Mouse (Mus musculus): Measurements from ENCODE around the gene Lnx1.

Gene Lnx1

GRCm38 (mm10) chr5:74694390-74694801 is 8.3 kb downstream of the Lnx1 start:
- DNase-seq: no peak

- DNase-seq: peak; percentile 68
These were observed 8.9 kb downstream of the Lnx1 start for GRCm38 (mm10) chr5:74693836-74694235.

GRCm38 (mm10) chr5:74692411-74693090 is 10.2 kb downstream of the Lnx1 start:
- DNase-seq: no peak

- DNase-seq: no peak
These were observed 13.9 kb downstream of the Lnx1 start for GRCm38 (mm10) chr5:74688822-74689221.

GRCm38 (mm10) chr5:74684944-74685343 is 17.8 kb downstream of the Lnx1 start:
- DNase-seq: no peak

- DNase-seq: no peak
These were observed 18.9 kb downstream of the Lnx1 start for GRCm38 (mm10) chr5:74683832-74684231.

- DNase-seq: no peak
These were observed 20.0 kb downstream of the Lnx1 start for GRCm38 (mm10) chr5:74682735-74683134.

GRCm38 (mm10) chr5:74679631-74680030 is 23.1 kb downstream of the Lnx1 start:
- DNase-seq: no peak

GRCm38 (mm10) chr5:74678693-74679092 is 24.0 kb downstream of the Lnx1 start:
- no peak for DNase-seq

- DNase-seq: peak; percentile 91
These were observed 25.0 kb downstream of the Lnx1 start for GRCm38 (mm10) chr5:74677399-74678338.

GRCm38 (mm10) chr5:74672556-74672955 is 30.2 kb downstream of the Lnx1 start:
- no peak for DNase-seq

- DNase-seq: no peak
These were observed 31.8 kb downstream of the Lnx1 start for GRCm38 (mm10) chr5:74670877-74671276.

- no peak for DNase-seq
These were observed 32.8 kb downstream of the Lnx1 start for GRCm38 (mm10) chr5:74669925-74670324.

GRCm38 (mm10) chr5:74668956-74669355 is 33.8 kb downstream of the Lnx1 start:
- no peak for DNase-seq

- no peak for DNase-seq
These were observed 40.1 kb downstream of the Lnx1 start for GRCm38 (mm10) chr5:74662618-74663017.

GRCm38 (mm10) chr5:74661734-74662560 is 40.8 kb downstream of the Lnx1 start:
- DNase-seq: peak; percentile 66

GRCm38 (mm10) chr5:74659856-74660255 is 42.9 kb downstream of the Lnx1 start:
- DNase-seq: no peak

GRCm38 (mm10) chr5:74659281-74659680 is 43.4 kb downstream of the Lnx1 start:
- DNase-seq: peak; percentile 54

GRCm38 (mm10) chr5:74657930-74658329 is 44.8 kb downstream of the Lnx1 start:
- DNase-seq: no peak

GRCm38 (mm10) chr5:74656410-74656809 is 46.3 kb downstream of the Lnx1 start:
- no peak for DNase-seq

- no peak for DNase-seq
These were observed 48.2 kb downstream of the Lnx1 start for GRCm38 (mm10) chr5:74654527-74654926.

GRCm38 (mm10) chr5:74653766-74654165 is 48.9 kb downstream of the Lnx1 start:
- no peak for DNase-seq

- DNase-seq: no peak
These were observed 53.6 kb downstream of the Lnx1 start for GRCm38 (mm10) chr5:74649122-74649521.
